Mouse (Mus musculus): Measurements from ENCODE around the gene Rapgef4. TPM values are rescaled to one million over a fixed set of nuclear protein-coding genes. Genes with fewer than 3 reads are reported as not detected.

The Rapgef4 gene
- polyA plus RNA-seq, 1 experiment from 2014 or later: 11.9 TPM

GRCm38 (mm10) chr2:72144576-72145200 lies 163.6 kb downstream of the Rapgef4 start:
- no peak for DNase-seq (ENCODE audit: low spot score)
- H3K27ac ChIP-seq (ENCODE audit: low read depth, low read length): no peak overlapping the region
- WGBS: 78% methylated on average over 7 of the region's 7 CpGs
- no peaks in the 10 kb centered on the region for H3K36me3 ChIP-seq (ENCODE audit: control insufficient read depth, insufficient read depth, low read length)
- no peaks in the 10 kb centered on the region for H3K27me3 ChIP-seq (ENCODE audit: control insufficient read depth, insufficient read depth, low read length)
- H3K9ac ChIP-seq (ENCODE audit: low read length): no peak overlapping the region
- H3K9me3 ChIP-seq (ENCODE audit: control insufficient read depth, low read length): no peaks in the 10 kb centered on the region
- no peaks in the 10 kb centered on the region; the same call in 1 of the 2 replicates for H3K4me1 ChIP-seq (ENCODE audit: control insufficient read depth, insufficient read depth, low read length)
- H3K4me3 ChIP-seq (ENCODE audit: low read depth, low read length): no peak overlapping the region
- no peak overlapping the region for H3K4me2 ChIP-seq (ENCODE audit: low read depth)
- no peak for ATAC-seq (ENCODE audit: insufficient read depth, low FRiP score, low TSS enrichment)

DNA sequence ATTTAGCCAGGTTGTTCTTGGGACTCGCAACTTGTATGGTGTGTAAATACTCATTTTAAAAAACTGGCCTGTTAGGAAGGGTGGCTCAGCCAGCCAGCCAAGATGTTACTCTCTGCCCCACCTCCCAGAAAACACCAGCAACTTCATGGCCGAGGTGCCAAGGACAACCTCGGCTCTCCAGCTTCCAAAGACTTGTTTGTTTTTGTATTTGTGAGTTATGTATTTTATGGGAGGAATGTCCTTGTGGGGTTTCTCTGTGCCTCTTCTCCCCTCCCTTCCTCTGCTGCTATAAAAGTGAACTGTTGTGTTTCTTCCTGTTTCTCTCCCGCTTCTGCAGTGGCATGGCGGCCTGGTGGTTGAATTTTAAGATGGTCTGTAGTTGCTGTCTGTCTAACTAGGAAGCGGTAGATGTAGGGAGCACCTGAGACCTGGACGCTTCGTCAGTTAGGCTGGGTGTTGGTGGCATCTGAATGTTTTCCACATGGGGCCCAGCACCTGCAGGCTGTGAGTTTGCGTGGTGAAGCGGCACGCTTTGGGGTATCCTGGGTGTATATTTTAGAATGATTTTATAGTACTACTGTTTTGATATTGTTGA lies 164.3 kb downstream of the Rapgef4 start:
- Histone ChIP-seq H3K36me3 (ENCODE audit: control insufficient read depth, insufficient read depth, low read length) (no peaks in the 10 kb centered on the region), H3K4me3 (ENCODE audit: low read depth, low read length) (no peak overlapping the region), H3K9ac (ENCODE audit: low read length) (no peak overlapping the region), H3K4me1 (ENCODE audit: control insufficient read depth, insufficient read depth, low read length) (no peaks in the 10 kb centered on the region; the same call in 1 of the 2 replicates), H3K4me2 (ENCODE audit: low read depth) (no peak overlapping the region), H3K27ac (ENCODE audit: low read depth, low read length) (no peak overlapping the region), H3K9me3 (ENCODE audit: control insufficient read depth, low read length) (no peaks in the 10 kb centered on the region), H3K27me3 (ENCODE audit: control insufficient read depth, insufficient read depth, low read length) (no peaks in the 10 kb centered on the region)
- ATAC-seq (ENCODE audit: insufficient read depth, low FRiP score, low TSS enrichment) (no peak), DNase-seq (ENCODE audit: low spot score) (no peak)
- WGBS: 89% methylated on average over 11 of the region's 11 CpGs

DNA sequence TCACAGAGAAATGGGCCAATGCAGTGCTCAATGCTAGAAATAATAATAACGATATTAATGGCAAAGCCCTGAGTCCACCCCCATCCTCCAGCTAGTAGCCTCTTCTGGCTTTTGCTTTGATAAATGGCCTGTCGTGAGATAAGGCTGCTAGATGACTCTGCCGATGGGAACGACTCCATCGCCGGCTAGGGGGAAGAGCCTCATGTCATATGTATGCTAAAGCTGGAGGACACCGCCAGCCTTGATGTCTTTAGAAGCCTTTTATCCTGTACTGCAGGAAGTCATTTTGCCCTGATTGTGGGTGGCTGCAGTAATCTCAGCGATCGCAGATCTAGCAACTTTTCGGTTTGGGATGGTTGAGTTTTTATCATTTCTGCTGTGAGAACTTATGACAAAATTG lies 165.0 kb downstream of the Rapgef4 start:
- no peaks in the 10 kb centered on the region for H3K27me3 ChIP-seq (ENCODE audit: control insufficient read depth, insufficient read depth, low read length)
- 61% methylated on average over 10 of the region's 10 CpGs for WGBS
- H3K36me3 ChIP-seq (ENCODE audit: control insufficient read depth, insufficient read depth, low read length): no peaks in the 10 kb centered on the region
- H3K4me1 ChIP-seq (ENCODE audit: control insufficient read depth, insufficient read depth, low read length): no peaks in the 10 kb centered on the region
- H3K4me3 ChIP-seq (ENCODE audit: low read depth, low read length): no peak overlapping the region
- no peak for ATAC-seq (ENCODE audit: insufficient read depth, low FRiP score, low TSS enrichment)
- no peak overlapping the region for H3K27ac ChIP-seq (ENCODE audit: low read depth, low read length)
- H3K4me2 ChIP-seq (ENCODE audit: low read depth): no peak overlapping the region
- H3K9me3 ChIP-seq (ENCODE audit: control insufficient read depth, low read length): no peaks in the 10 kb centered on the region
- no peak for DNase-seq (ENCODE audit: low spot score)
- H3K9ac ChIP-seq (ENCODE audit: low read length): no peak overlapping the region

- Histone ChIP-seq H3K4me2 (ENCODE audit: low read depth) (no peak overlapping the region), H3K9ac (ENCODE audit: low read length) (no peak overlapping the region), H3K36me3 (ENCODE audit: control insufficient read depth, insufficient read depth, low read length) (no peaks in the 10 kb centered on the region), H3K4me1 (ENCODE audit: control insufficient read depth, insufficient read depth, low read length) (no peaks in the 10 kb centered on the region), H3K9me3 (ENCODE audit: control insufficient read depth, low read length) (no peaks in the 10 kb centered on the region), H3K27me3 (ENCODE audit: control insufficient read depth, insufficient read depth, low read length) (no peaks in the 10 kb centered on the region), H3K27ac (ENCODE audit: low read depth, low read length) (no peak overlapping the region), H3K4me3 (ENCODE audit: low read depth, low read length) (no peak overlapping the region)
- WGBS: 89% methylated on average over 7 of the region's 7 CpGs
- no peak for DNase-seq (ENCODE audit: low spot score)
- no peak for ATAC-seq (ENCODE audit: insufficient read depth, low FRiP score, low TSS enrichment)
Observed at GRCm38 (mm10) chr2:72147246-72147645, 166.2 kb downstream of the Rapgef4 start.

DNA sequence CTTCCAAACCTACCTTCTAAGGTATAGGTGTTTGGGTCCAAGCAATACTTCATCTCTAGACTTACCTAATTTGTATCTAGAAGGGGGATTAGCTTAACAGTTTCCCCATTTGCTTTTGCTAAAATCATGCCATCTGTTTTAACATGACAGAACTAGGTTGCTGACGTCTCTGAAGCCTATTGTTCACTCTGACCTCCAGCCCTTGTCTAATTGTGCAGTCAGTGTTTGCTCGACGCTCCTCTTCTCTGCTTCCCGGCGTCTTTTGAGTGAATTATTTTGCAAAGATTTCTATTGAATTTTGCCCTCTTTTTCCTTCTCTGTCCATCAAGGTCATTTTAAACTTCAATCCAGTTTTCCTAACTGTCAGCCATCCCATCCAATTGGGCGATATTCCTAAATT lies 166.7 kb downstream of the Rapgef4 start:
- Histone ChIP-seq H3K27ac (ENCODE audit: low read depth, low read length) (no peak overlapping the region), H3K27me3 (ENCODE audit: control insufficient read depth, insufficient read depth, low read length) (no peaks in the 10 kb centered on the region), H3K9me3 (ENCODE audit: control insufficient read depth, low read length) (no peaks in the 10 kb centered on the region), H3K4me2 (ENCODE audit: low read depth) (no peak overlapping the region), H3K4me1 (ENCODE audit: control insufficient read depth, insufficient read depth, low read length) (no peaks in the 10 kb centered on the region), H3K4me3 (ENCODE audit: low read depth, low read length) (no peak overlapping the region), H3K9ac (ENCODE audit: low read length) (no peak overlapping the region), H3K36me3 (ENCODE audit: control insufficient read depth, insufficient read depth, low read length) (no peaks in the 10 kb centered on the region)
- WGBS: 42% methylated on average over 6 of the region's 6 CpGs
- DNase-seq (ENCODE audit: low spot score): no peak
- ATAC-seq (ENCODE audit: insufficient read depth, low FRiP score, low TSS enrichment): no peak

GRCm38 (mm10) chr2:72148647-72149046 lies 167.6 kb downstream of the Rapgef4 start:
- no peaks in the 10 kb centered on the region for H3K4me1 ChIP-seq (ENCODE audit: control insufficient read depth, insufficient read depth, low read length)
- DNase-seq (ENCODE audit: low spot score) (no peak), ATAC-seq (ENCODE audit: insufficient read depth, low FRiP score, low TSS enrichment) (no peak)
- no peaks in the 10 kb centered on the region for H3K9me3 ChIP-seq (ENCODE audit: control insufficient read depth, low read length)
- no peak overlapping the region for H3K4me3 ChIP-seq (ENCODE audit: low read depth, low read length)
- WGBS: 63% methylated on average over 4 of the region's 4 CpGs
- no peak overlapping the region for H3K9ac ChIP-seq (ENCODE audit: low read length)
- H3K36me3 ChIP-seq (ENCODE audit: control insufficient read depth, insufficient read depth, low read length): no peaks in the 10 kb centered on the region
- H3K27me3 ChIP-seq (ENCODE audit: control insufficient read depth, insufficient read depth, low read length): no peaks in the 10 kb centered on the region
- H3K27ac ChIP-seq (ENCODE audit: low read depth, low read length): no peak overlapping the region
- H3K4me2 ChIP-seq (ENCODE audit: low read depth): no peak overlapping the region

- no peak overlapping the region for H3K27ac ChIP-seq (ENCODE audit: low read depth, low read length)
- no peak overlapping the region for H3K4me3 ChIP-seq (ENCODE audit: low read depth, low read length)
- no peaks in the 10 kb centered on the region for H3K36me3 ChIP-seq (ENCODE audit: control insufficient read depth, insufficient read depth, low read length)
- peak; percentile 72 for DNase-seq (ENCODE audit: low spot score)
- WGBS: 30% methylated on average over 4 of the region's 4 CpGs
- H3K27me3 ChIP-seq (ENCODE audit: control insufficient read depth, insufficient read depth, low read length): no peaks in the 10 kb centered on the region
- no peaks in the 10 kb centered on the region for H3K4me1 ChIP-seq (ENCODE audit: control insufficient read depth, insufficient read depth, low read length)
- no peaks in the 10 kb centered on the region for H3K9me3 ChIP-seq (ENCODE audit: control insufficient read depth, low read length)
- H3K9ac ChIP-seq (ENCODE audit: low read length): no peak overlapping the region
- no peak for ATAC-seq (ENCODE audit: insufficient read depth, low FRiP score, low TSS enrichment)
- H3K4me2 ChIP-seq (ENCODE audit: low read depth): no peak overlapping the region
Observed at GRCm38 (mm10) chr2:72149059-72149458, 168.0 kb downstream of the Rapgef4 start.

DNA sequence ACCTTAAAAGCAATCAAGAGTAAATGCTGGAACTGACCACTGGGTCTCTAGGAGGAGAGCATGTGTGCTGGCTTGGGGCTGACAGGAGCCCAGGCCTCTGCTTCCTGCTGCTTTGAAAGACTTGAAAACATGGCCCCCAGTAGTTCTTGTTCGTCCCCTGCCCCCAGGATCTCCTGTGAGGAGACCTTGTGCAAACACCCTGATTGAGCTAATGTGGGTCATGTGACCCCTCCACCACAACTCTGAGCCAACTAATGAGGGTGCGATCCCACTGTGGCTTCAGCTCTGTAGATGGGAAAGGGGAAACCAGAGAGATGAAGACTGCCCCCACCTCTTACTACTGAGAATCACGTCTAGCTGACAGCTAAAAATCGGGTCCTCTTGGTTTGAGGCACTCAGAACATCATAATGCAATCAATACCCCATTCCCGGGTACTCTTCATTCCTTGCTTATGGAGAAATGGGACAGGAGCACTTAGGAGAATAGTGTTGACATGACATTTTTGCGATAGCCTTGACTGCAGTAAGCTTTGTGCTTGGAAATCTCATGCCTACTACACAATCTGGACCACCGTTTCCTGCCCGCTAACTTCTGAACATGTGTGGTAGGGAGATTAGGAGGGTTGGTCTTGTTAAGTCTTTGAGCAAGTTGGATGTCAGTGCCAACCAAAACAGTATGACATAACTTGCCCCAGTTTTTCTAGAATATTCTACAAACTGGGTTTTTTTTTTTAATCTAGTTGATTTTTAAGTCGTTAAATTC lies 170.9 kb downstream of the Rapgef4 start:
- DNase-seq (ENCODE audit: low spot score): no peak
- H3K27ac ChIP-seq (ENCODE audit: low read depth, low read length): no peak overlapping the region
- H3K9ac ChIP-seq (ENCODE audit: low read length): no peak overlapping the region
- no peak overlapping the region for H3K4me2 ChIP-seq (ENCODE audit: low read depth)
- 79% methylated on average over 9 of the region's 9 CpGs for WGBS
- H3K36me3 ChIP-seq (ENCODE audit: control insufficient read depth, insufficient read depth, low read length): no peaks in the 10 kb centered on the region
- no peaks in the 10 kb centered on the region for H3K9me3 ChIP-seq (ENCODE audit: control insufficient read depth, low read length)
- no peak overlapping the region for H3K4me3 ChIP-seq (ENCODE audit: low read depth, low read length)
- no peaks in the 10 kb centered on the region for H3K27me3 ChIP-seq (ENCODE audit: control insufficient read depth, insufficient read depth, low read length)
- ATAC-seq (ENCODE audit: insufficient read depth, low FRiP score, low TSS enrichment): no peak
- no peaks in the 10 kb centered on the region for H3K4me1 ChIP-seq (ENCODE audit: control insufficient read depth, insufficient read depth, low read length)

GRCm38 (mm10) chr2:72152746-72153145 lies 171.7 kb downstream of the Rapgef4 start:
- Histone ChIP-seq H3K4me3 (ENCODE audit: low read depth, low read length) (no peak overlapping the region), H3K4me1 (ENCODE audit: control insufficient read depth, insufficient read depth, low read length) (no peaks in the 10 kb centered on the region; the same call in 1 of the 2 replicates), H3K36me3 (ENCODE audit: control insufficient read depth, insufficient read depth, low read length) (no peaks in the 10 kb centered on the region), H3K27me3 (ENCODE audit: control insufficient read depth, insufficient read depth, low read length) (no peaks in the 10 kb centered on the region), H3K9me3 (ENCODE audit: control insufficient read depth, low read length) (no peaks in the 10 kb centered on the region), H3K27ac (ENCODE audit: low read depth, low read length) (no peak overlapping the region), H3K4me2 (ENCODE audit: low read depth) (no peak overlapping the region), H3K9ac (ENCODE audit: low read length) (no peak overlapping the region)
- no peak for DNase-seq (ENCODE audit: low spot score)
- ATAC-seq (ENCODE audit: insufficient read depth, low FRiP score, low TSS enrichment): no peak
- WGBS: 89% methylated on average over 2 of the region's 2 CpGs
